In genomic region chr8:77227742-77228141, GRCm38 (mm10) we compare ENCODE assay signal across 11 mouse cellular contexts.
DNase-seq lines count a peak whose midpoint lies in the region; ATAC-seq lines count a peak whose summit lies in the region.
"Had no signal": no experiment of that assay in that cellular context is flagged by ENCODE, and none has a peak within 500 bp of the region (broad histone marks: within the 10 kb centered on the region; RNA-seq: fewer than 3 reads in every experiment).

No protein-coding gene starts in this region.

- ATAC-seq in embryonic facial prominence, embryonic 12.5 days (ENCODE audit: insufficient number of reproducible peaks, insufficient read depth, low FRiP score, low TSS enrichment), result 0 out of 2 replicates have a peak, but pooled peaks have one; percentile 41
- ATAC-seq in midbrain, embryonic 15.5 days (replicated peaks), result peak; percentile 23; the same call in 1 of the 2 replicates
- ATAC-seq in intestine, embryonic 16.5 days, result peak; percentile 72; the same call in 1 of the 2 replicates
- ATAC-seq in stomach, embryonic 14.5 days (ENCODE audit: insufficient number of reproducible peaks, insufficient read depth, low FRiP score, low read depth), result peak; percentile 73; the same call in 1 of the 2 replicates
- ATAC-seq in liver, embryonic 12.5 days, result no peak
- ATAC-seq: liver, postnatal 0 days had no signal

- H3K36me3 ChIP-seq in embryonic facial prominence, embryonic 12.5 days, result no peaks in the 10 kb centered on the region
- H3K36me3 ChIP-seq in embryonic facial prominence, embryonic 10.5 days (replicated peaks), result no peaks in the 10 kb centered on the region
- H3K36me3 ChIP-seq in midbrain, embryonic 15.5 days (replicated peaks), result no peaks in the 10 kb centered on the region
- no peaks in the 10 kb centered on the region for H3K36me3 ChIP-seq in midbrain, embryonic 10.5 days
- H3K36me3 ChIP-seq in intestine, embryonic 16.5 days (ENCODE audit: control insufficient read depth, insufficient read depth, low read length), result no peaks in the 10 kb centered on the region
- no peaks in the 10 kb centered on the region for H3K36me3 ChIP-seq in stomach, embryonic 14.5 days (ENCODE audit: control insufficient read depth, insufficient read depth, low read length)
- no peaks in the 10 kb centered on the region for H3K36me3 ChIP-seq in liver, embryonic 12.5 days
- H3K36me3 ChIP-seq: forebrain, embryonic 10.5 days had no signal

- whole genome bisulfite sequencing in embryonic facial prominence, embryonic 12.5 days, result 87% methylated on average over 5 of the region's 5 CpGs
- 92% methylated on average over 5 of the region's 5 CpGs for WGBS in embryonic facial prominence, embryonic 10.5 days
- WGBS in midbrain, embryonic 15.5 days, result 88% methylated on average over 5 of the region's 5 CpGs
- WGBS in midbrain, embryonic 10.5 days, result 93% methylated on average over 5 of the region's 5 CpGs
- WGBS in intestine, embryonic 16.5 days, result 87% methylated on average over 5 of the region's 5 CpGs
- WGBS in stomach, embryonic 14.5 days, result 82% methylated on average over 5 of the region's 5 CpGs
- 82% methylated on average over 5 of the region's 5 CpGs for WGBS in liver, embryonic 12.5 days (ENCODE audit: insufficient replicate concordance)

- no peaks in the 10 kb centered on the region for H3K27me3 ChIP-seq in embryonic facial prominence, embryonic 12.5 days
- H3K27me3 ChIP-seq in embryonic facial prominence, embryonic 10.5 days (replicated peaks; ENCODE audit: low read depth, poor library complexity, severe bottlenecking), result no peaks in the 10 kb centered on the region
- no peaks in the 10 kb centered on the region for H3K27me3 ChIP-seq in midbrain, embryonic 15.5 days (replicated peaks)
- H3K27me3 ChIP-seq in midbrain, embryonic 10.5 days (ENCODE audit: low read depth, poor library complexity, severe bottlenecking), result no peaks in the 10 kb centered on the region
- no peaks in the 10 kb centered on the region for H3K27me3 ChIP-seq in intestine, embryonic 16.5 days (replicated peaks; ENCODE audit: control insufficient read depth, insufficient read depth, low read length)
- no peaks in the 10 kb centered on the region for H3K27me3 ChIP-seq in stomach, embryonic 14.5 days (ENCODE audit: control insufficient read depth, insufficient read depth, low read length)
- H3K27me3 ChIP-seq in liver, embryonic 12.5 days (replicated peaks), result no peaks in the 10 kb centered on the region

- no peaks in the 10 kb centered on the region for H3K9me3 ChIP-seq in embryonic facial prominence, embryonic 12.5 days
- H3K9me3 ChIP-seq in embryonic facial prominence, embryonic 10.5 days, result no peaks in the 10 kb centered on the region
- H3K9me3 ChIP-seq in midbrain, embryonic 15.5 days, result no peaks in the 10 kb centered on the region
- no peaks in the 10 kb centered on the region for H3K9me3 ChIP-seq in midbrain, embryonic 10.5 days (replicated peaks)
- H3K9me3 ChIP-seq in intestine, embryonic 16.5 days (ENCODE audit: control insufficient read depth, low read length), result no peaks in the 10 kb centered on the region
- no peaks in the 10 kb centered on the region for H3K9me3 ChIP-seq in stomach, embryonic 14.5 days (ENCODE audit: control insufficient read depth, low read depth, low read length)
- H3K9me3 ChIP-seq in liver, embryonic 12.5 days (replicated peaks), result no peaks in the 10 kb centered on the region
- H3K9me3 ChIP-seq: forebrain, embryonic 10.5 days had no signal

- no peaks in the 10 kb centered on the region for H3K4me1 ChIP-seq in embryonic facial prominence, embryonic 12.5 days
- 0 out of 2 replicates have a peak, but pooled peaks cover 4% of the 10 kb centered on the region for H3K4me1 ChIP-seq in embryonic facial prominence, embryonic 10.5 days
- no peaks in the 10 kb centered on the region for H3K4me1 ChIP-seq in midbrain, embryonic 15.5 days
- H3K4me1 ChIP-seq in midbrain, embryonic 10.5 days, result no peaks in the 10 kb centered on the region
- peaks cover 2% of the 10 kb centered on the region; the same call in 1 of the 2 replicates for H3K4me1 ChIP-seq in intestine, embryonic 16.5 days (ENCODE audit: control insufficient read depth, insufficient read depth, low read length)
- H3K4me1 ChIP-seq in stomach, embryonic 14.5 days (ENCODE audit: control insufficient read depth, insufficient read depth, low read length), result no peaks in the 10 kb centered on the region
- no peaks in the 10 kb centered on the region for H3K4me1 ChIP-seq in liver, embryonic 12.5 days

- H3K27ac ChIP-seq in embryonic facial prominence, embryonic 12.5 days, result no peak overlapping the region
- no peak overlapping the region for H3K27ac ChIP-seq in embryonic facial prominence, embryonic 10.5 days (replicated peaks)
- no peak overlapping the region for H3K27ac ChIP-seq in midbrain, embryonic 15.5 days
- no peak overlapping the region for H3K27ac ChIP-seq in midbrain, embryonic 10.5 days (replicated peaks)
- H3K27ac ChIP-seq in intestine, embryonic 16.5 days (ENCODE audit: low read length), result no peak overlapping the region
- no peak overlapping the region for H3K27ac ChIP-seq in stomach, embryonic 14.5 days (ENCODE audit: low read length)
- no peak overlapping the region for H3K27ac ChIP-seq in liver, embryonic 12.5 days
- H3K27ac ChIP-seq: forebrain, embryonic 10.5 days had no signal

- no peak overlapping the region for H3K4me3 ChIP-seq in embryonic facial prominence, embryonic 12.5 days
- no peak overlapping the region for H3K4me3 ChIP-seq in embryonic facial prominence, embryonic 10.5 days
- H3K4me3 ChIP-seq in midbrain, embryonic 15.5 days, result no peak overlapping the region
- H3K4me3 ChIP-seq in midbrain, embryonic 10.5 days, result no peak overlapping the region
- H3K4me3 ChIP-seq in intestine, embryonic 16.5 days (ENCODE audit: low read length), result no peak overlapping the region
- H3K4me3 ChIP-seq in stomach, embryonic 14.5 days (ENCODE audit: low read depth, low read length), result no peak overlapping the region
- no peak overlapping the region for H3K4me3 ChIP-seq in liver, embryonic 12.5 days
- H3K4me3 ChIP-seq: forebrain, embryonic 10.5 days had no signal

- H3K4me2 ChIP-seq in embryonic facial prominence, embryonic 12.5 days (replicated peaks), result no peak overlapping the region
- no peak overlapping the region for H3K4me2 ChIP-seq in midbrain, embryonic 15.5 days
- H3K4me2 ChIP-seq in intestine, embryonic 16.5 days (ENCODE audit: low read depth, low read length), result no peak overlapping the region
- no peak overlapping the region for H3K4me2 ChIP-seq in stomach, embryonic 14.5 days (replicated peaks; ENCODE audit: low read depth, low read length)
- H3K4me2 ChIP-seq in liver, embryonic 12.5 days, result no peak overlapping the region

- no peak for DNase-seq in embryonic facial prominence, embryonic 10.5 days (ENCODE audit: low spot score)
- DNase-seq in midbrain, embryonic 10.5 days (ENCODE audit: low spot score), result no peak
- DNase-seq in gastrocnemius, postnatal 25 days, result no peak
- DNase-seq: heart, adult 11 months; liver, postnatal 0 days had no signal

- no peak overlapping the region for H3K9ac ChIP-seq in embryonic facial prominence, embryonic 12.5 days
- H3K9ac ChIP-seq in midbrain, embryonic 15.5 days, result no peak overlapping the region
- H3K9ac ChIP-seq in intestine, embryonic 16.5 days (ENCODE audit: low read depth, low read length), result no peak overlapping the region
- no peak overlapping the region for H3K9ac ChIP-seq in stomach, embryonic 14.5 days (replicated peaks; ENCODE audit: low read depth, low read length)
- H3K9ac ChIP-seq in liver, embryonic 12.5 days, result no peak overlapping the region
- H3K9ac ChIP-seq: liver, postnatal 0 days had no signal
